Mouse (Mus musculus): ENCODE measurements around the gene Rgs7bp.
A peak's percentile ranks its signal among the peaks of the same experiment; 100 is the strongest.
"Not testable (repeated sequence)": the region's sequence is repeated elsewhere in the genome, so short reads cannot be mapped to it uniquely, and the experiment has no call there.

Rgs7bp gene

GRCm38 (mm10) chr13:104936586-104936985, 118.1 kb downstream of the Rgs7bp start:
- DNase-seq (ENCODE audit: low spot score) = no peak

- no peak for DNase-seq (ENCODE audit: low spot score)
These were observed 122.8 kb downstream of the Rgs7bp start for GRCm38 (mm10) chr13:104931635-104932532.

GRCm38 (mm10) chr13:104930814-104931213, 123.9 kb downstream of the Rgs7bp start:
- no peak for DNase-seq (ENCODE audit: low spot score)

GRCm38 (mm10) chr13:104918663-104919062, 136.1 kb downstream of the Rgs7bp start:
- DNase-seq (ENCODE audit: low spot score) = peak; percentile 27

- DNase-seq (ENCODE audit: low spot score) = not testable (repeated sequence)
These were observed 138.0 kb downstream of the Rgs7bp start for GRCm38 (mm10) chr13:104916771-104917170.

- no peak for DNase-seq (ENCODE audit: low spot score)
These were observed 138.6 kb downstream of the Rgs7bp start for GRCm38 (mm10) chr13:104916106-104916505.

- DNase-seq (ENCODE audit: low spot score) = no peak
These were observed 140.3 kb downstream of the Rgs7bp start for GRCm38 (mm10) chr13:104914288-104914895.

GRCm38 (mm10) chr13:104911626-104912025, 143.1 kb downstream of the Rgs7bp start:
- not testable (repeated sequence) for DNase-seq (ENCODE audit: low spot score)

- not testable (repeated sequence) for DNase-seq (ENCODE audit: low spot score)
These were observed 143.7 kb downstream of the Rgs7bp start for GRCm38 (mm10) chr13:104911006-104911405.

- DNase-seq (ENCODE audit: low spot score) = no peak
These were observed 146.0 kb downstream of the Rgs7bp start for GRCm38 (mm10) chr13:104908691-104909090.
